Mouse (Mus musculus) forebrain, embryonic 15.5 days (tissue): ENCODE data around the gene 4930404N11Rik. TPM values are rescaled to one million over a fixed set of nuclear protein-coding genes. Genes with fewer than 3 reads are reported as not detected.

Source experiments
- ATAC-seq: fragments of 200-750 bp; cut with Nextera tagmentation; replicated peaks from 2 replicates; pipeline ENCODE4 v1.8.0; 2017; ENCODE audit warnings: mild to moderate bottlenecking, moderate TSS enrichment, moderate library complexity
- H3K27ac ChIP-seq: fragments of 300-500 bp; sonication (generic); replicated peaks from 2 replicates; pipeline ENCODE4 v1.5.1; 2015; ENCODE audit warnings: mild to moderate bottlenecking, inconsistent platforms
- H3K27me3 ChIP-seq: fragments of 300-500 bp; sonication (generic); 2 replicates; pipeline ENCODE4 v1.6.1; 2015; ENCODE audit warnings: inconsistent platforms
- H3K36me3 ChIP-seq: fragments of 300-500 bp; sonication (generic); 2 replicates; pipeline ENCODE4 v1.6.1; 2015; ENCODE audit warnings: mild to moderate bottlenecking, inconsistent platforms
- H3K4me1 ChIP-seq: fragments of 300-500 bp; sonication (generic); 2 replicates; pipeline ENCODE4 v1.6.1; 2015; ENCODE audit warnings: inconsistent platforms
- H3K4me2 ChIP-seq: fragments of 300-500 bp; sonication (generic); replicated peaks from 2 replicates; pipeline ENCODE4 v1.6.1; 2015; ENCODE audit warnings: mild to moderate bottlenecking, inconsistent platforms
- H3K4me3 ChIP-seq: fragments of 300-500 bp; sonication (generic); 2 replicates; pipeline ENCODE4 v1.5.1; 2015; ENCODE audit warnings: mild to moderate bottlenecking, inconsistent platforms
- H3K9ac ChIP-seq: fragments of 300-500 bp; sonication (generic); replicated peaks from 2 replicates; pipeline ENCODE4 v1.6.1; 2015; ENCODE audit warnings: mild to moderate bottlenecking, inconsistent platforms
- H3K9me3 ChIP-seq: fragments of 300-500 bp; sonication (generic); 2 replicates; pipeline ENCODE4 v1.6.1; 2016; ENCODE audit warnings: inconsistent platforms
- WGBS: fragments of 180-500 bp; shearing (Covaris S2); methylation state at CpG from one replicate; pipeline ENCODE4 v1.1.7; 2015; ENCODE audit warnings: mixed read lengths; 5-methylcytosine and 5-hydroxymethylcytosine counted together
- microRNA-seq: library from miRNA; unstranded; fragments of <30 nt; microRNA quantifications from one replicate; pipeline ENCODE4, GENCODE M21; 2016
- polyA plus RNA-seq: library from polyadenylated mRNA; unstranded; fragments of >200 nt; fragmentation: Nextera tagmentation; extraction: Ambion mirVana; gene quantifications from 2 replicates; pipeline ENCODE4 v1.2.1, GENCODE M21; 2015

Gene 4930404N11Rik
- polyA plus RNA-seq, 1 experiment from 2014 or later, result 0.73 TPM

- H3K36me3 ChIP-seq, result peaks cover 50% of the 10 kb centered on the region
Measured at GRCm38 (mm10) chr10:81319741-81320549, 45.7 kb downstream of the 4930404N11Rik start.

GRCm38 (mm10) chr10:81319330-81319699, 46.3 kb downstream of the 4930404N11Rik start:
- Histone ChIP-seq H3K9me3 (no peaks in the 10 kb centered on the region), H3K36me3 (peaks cover 50% of the 10 kb centered on the region), H3K4me2 (peak overlapping the region; percentile 80), H3K27ac (peak overlapping the region; percentile 94), H3K27me3 (no peaks in the 10 kb centered on the region), H3K4me3 (peak overlapping the region; percentile 72; the same call in 1 of the 2 replicates), H3K4me1 (peaks cover 28% of the 10 kb centered on the region), H3K9ac (peak overlapping the region; percentile 39)
- no peak for ATAC-seq
- 39% methylated on average over 8 of the region's 8 CpGs for WGBS

More at GRCm38 (mm10) chr10:81319741-81320549, 45.7 kb downstream of the 4930404N11Rik start:
- Histone ChIP-seq H3K4me1 (peaks cover 28% of the 10 kb centered on the region), H3K9me3 (no peaks in the 10 kb centered on the region), H3K27me3 (no peaks in the 10 kb centered on the region), H3K4me3 (peak overlapping the region; percentile 72), H3K9ac (peak overlapping the region; percentile 39), H3K4me2 (peak overlapping the region; percentile 80), H3K27ac (peak overlapping the region; percentile 94)
- 1% methylated on average over 38 of the region's 38 CpGs for WGBS
- peak; percentile 60 for ATAC-seq

GRCm38 (mm10) chr10:81318589-81319329, 46.9 kb downstream of the 4930404N11Rik start:
- H3K9me3 ChIP-seq, result no peaks in the 10 kb centered on the region
- no peak overlapping the region for H3K27ac ChIP-seq
- ATAC-seq, result no peak
- peaks cover 50% of the 10 kb centered on the region for H3K36me3 ChIP-seq
- no peak overlapping the region for H3K4me3 ChIP-seq
- H3K27me3 ChIP-seq, result no peaks in the 10 kb centered on the region
- 91% methylated on average over 13 of the region's 13 CpGs for WGBS
- peaks cover 28% of the 10 kb centered on the region for H3K4me1 ChIP-seq
- H3K4me2 ChIP-seq, result no peak overlapping the region
- H3K9ac ChIP-seq, result peak overlapping the region; percentile 39; the same call in 1 of the 2 replicates

GRCm38 (mm10) chr10:81317273-81317672, 48.3 kb downstream of the 4930404N11Rik start:
- H3K9ac ChIP-seq, result no peak overlapping the region
- H3K36me3 ChIP-seq, result peaks cover 50% of the 10 kb centered on the region

GRCm38 (mm10) chr10:81316338-81317060, 49.1 kb downstream of the 4930404N11Rik start:
- Histone ChIP-seq H3K4me1 (peaks cover 17% of the 10 kb centered on the region), H3K4me3 (no peak overlapping the region), H3K27ac (no peak overlapping the region), H3K9me3 (no peaks in the 10 kb centered on the region), H3K27me3 (no peaks in the 10 kb centered on the region), H3K4me2 (no peak overlapping the region), H3K9ac (no peak overlapping the region), H3K36me3 (peaks cover 58% of the 10 kb centered on the region)
- WGBS, result 48% methylated on average over 16 of the region's 16 CpGs
- ATAC-seq, result no peak

More at GRCm38 (mm10) chr10:81317273-81317672, 48.3 kb downstream of the 4930404N11Rik start:
- Histone ChIP-seq H3K27ac (no peak overlapping the region), H3K27me3 (no peaks in the 10 kb centered on the region), H3K4me3 (no peak overlapping the region), H3K4me1 (peaks cover 25% of the 10 kb centered on the region), H3K9me3 (no peaks in the 10 kb centered on the region), H3K4me2 (no peak overlapping the region)
- WGBS, result 10% methylated on average over 19 of the region's 20 CpGs
- no peak for ATAC-seq

GRCm38 (mm10) chr10:81315587-81315986, 50.0 kb downstream of the 4930404N11Rik start:
- no peak overlapping the region for H3K9ac ChIP-seq
- H3K27me3 ChIP-seq, result no peaks in the 10 kb centered on the region
- H3K4me3 ChIP-seq, result no peak overlapping the region
- peaks cover 16% of the 10 kb centered on the region for H3K4me1 ChIP-seq
- no peak overlapping the region for H3K4me2 ChIP-seq
- H3K27ac ChIP-seq, result no peak overlapping the region
- 95% methylated on average over 16 of the region's 16 CpGs for WGBS
- no peak for ATAC-seq
- no peaks in the 10 kb centered on the region for H3K9me3 ChIP-seq
- H3K36me3 ChIP-seq, result peaks cover 67% of the 10 kb centered on the region

- H3K27ac ChIP-seq, result no peak overlapping the region
- no peaks in the 10 kb centered on the region for H3K9me3 ChIP-seq
- no peak overlapping the region for H3K4me2 ChIP-seq
- no peak overlapping the region for H3K9ac ChIP-seq
- no peak for ATAC-seq
- no peaks in the 10 kb centered on the region for H3K27me3 ChIP-seq
- H3K4me3 ChIP-seq, result no peak overlapping the region
- WGBS, result 78% methylated on average over 7 of the region's 7 CpGs
- H3K4me1 ChIP-seq, result peaks cover 8% of the 10 kb centered on the region
- H3K36me3 ChIP-seq, result peaks cover 79% of the 10 kb centered on the region
Measured at GRCm38 (mm10) chr10:81314201-81314600, 51.4 kb downstream of the 4930404N11Rik start.

GRCm38 (mm10) chr10:81313581-81313980, 52.0 kb downstream of the 4930404N11Rik start:
- no peak overlapping the region for H3K4me2 ChIP-seq
- H3K27ac ChIP-seq, result no peak overlapping the region
- peaks cover 5% of the 10 kb centered on the region; the same call in 1 of the 2 replicates for H3K4me1 ChIP-seq
- no peaks in the 10 kb centered on the region for H3K9me3 ChIP-seq
- H3K9ac ChIP-seq, result no peak overlapping the region
- no peaks in the 10 kb centered on the region for H3K27me3 ChIP-seq
- WGBS, result 90% methylated on average over 13 of the region's 13 CpGs
- H3K4me3 ChIP-seq, result no peak overlapping the region
- H3K36me3 ChIP-seq, result peaks cover 85% of the 10 kb centered on the region
- ATAC-seq, result no peak

Small RNA genes lying within 50 kb of the gene (microRNA-seq; reads per million reads assigned to microRNA genes)
- not detected for gene Mir6913

Other genes with a start within 250 kb of the 4930404N11Rik start
- gene Zbtb7a, start 230.6 kb downstream of the 4930404N11Rik start, polyA plus RNA-seq, result 12.1 and 15.1 TPM in 2 replicates
- 54.9 and 57.8 TPM in 2 replicates for gene Pias4, start 197.9 kb downstream of the 4930404N11Rik start, polyA plus RNA-seq
- gene Eef2, start 189.2 kb downstream of the 4930404N11Rik start, polyA plus RNA-seq, result 633 and 637 TPM in 2 replicates
- gene Dapk3, start 182.8 kb downstream of the 4930404N11Rik start, polyA plus RNA-seq, result 56.8 and 61.3 TPM in 2 replicates
- gene 4930442H23Rik, start 182.0 kb downstream of the 4930404N11Rik start, polyA plus RNA-seq, result 0.14 and 0.19 TPM in 2 replicates
- gene Nmrk2, start 163.8 kb downstream of the 4930404N11Rik start, polyA plus RNA-seq, result 0.11 TPM in 1 of 2 replicates, not detected in the other
- 72.6 and 75.3 TPM in 2 replicates for gene Atcay, start 135.0 kb downstream of the 4930404N11Rik start, polyA plus RNA-seq
- 19.5 and 21.2 TPM in 2 replicates for gene Zfr2, start 132.7 kb downstream of the 4930404N11Rik start, polyA plus RNA-seq
- 22.4 TPM in 2 replicates for gene Matk, start 112.9 kb downstream of the 4930404N11Rik start, polyA plus RNA-seq
- 97.3 and 104 TPM in 2 replicates for gene Mrpl54, start 98.9 kb downstream of the 4930404N11Rik start, polyA plus RNA-seq
- 33.5 and 37.5 TPM in 2 replicates for gene Apba3, start 98.9 kb downstream of the 4930404N11Rik start, polyA plus RNA-seq
- gene Tjp3, start 74.2 kb downstream of the 4930404N11Rik start, polyA plus RNA-seq, result 8.5 and 9.0 TPM in 2 replicates
- gene Pip5k1c, start 72.9 kb downstream of the 4930404N11Rik start, polyA plus RNA-seq, result 123 and 127 TPM in 2 replicates
- gene Cactin, start 44.7 kb downstream of the 4930404N11Rik start, polyA plus RNA-seq, result 40.7 and 42.4 TPM in 2 replicates
- gene Tbxa2r, start 37.1 kb downstream of the 4930404N11Rik start, polyA plus RNA-seq, result 3.1 and 4.3 TPM in 2 replicates
- not detected in 2 replicates for gene Gipc3, start 22.6 kb downstream of the 4930404N11Rik start, polyA plus RNA-seq
- 41.4 and 43.3 TPM in 2 replicates for gene Hmg20b, start 15.3 kb downstream of the 4930404N11Rik start, polyA plus RNA-seq
- 11.2 and 11.9 TPM in 2 replicates for gene Mfsd12, start 8.3 kb downstream of the 4930404N11Rik start, polyA plus RNA-seq
- gene Fzr1, start 12.7 kb upstream of the 4930404N11Rik start, polyA plus RNA-seq, result 133 and 135 TPM in 2 replicates
- gene Dohh, start 18.6 kb upstream of the 4930404N11Rik start, polyA plus RNA-seq, result 88.2 and 89.0 TPM in 2 replicates
- 5.4 and 6.6 TPM in 2 replicates for gene Gm48551, start 18.6 kb upstream of the 4930404N11Rik start, polyA plus RNA-seq
- 2.9 and 3.1 TPM in 2 replicates for gene Gm48552, start 23.2 kb upstream of the 4930404N11Rik start, polyA plus RNA-seq
- gene Smim24, start 27.2 kb upstream of the 4930404N11Rik start, polyA plus RNA-seq, result 1.2 and 1.8 TPM in 2 replicates
- 24.2 and 29.4 TPM in 2 replicates for gene Nfic, start 89.8 kb upstream of the 4930404N11Rik start, polyA plus RNA-seq
- gene Celf5, start 116.9 kb upstream of the 4930404N11Rik start, polyA plus RNA-seq, result 76.1 and 78.5 TPM in 2 replicates
- gene Ncln, start 130.6 kb upstream of the 4930404N11Rik start, polyA plus RNA-seq, result 60.3 and 65.0 TPM in 2 replicates
- gene S1pr4, start 134.3 kb upstream of the 4930404N11Rik start, polyA plus RNA-seq, result 0.69 and 0.73 TPM in 2 replicates
- gene Gna15, start 158.4 kb upstream of the 4930404N11Rik start, polyA plus RNA-seq, result 0.57 and 0.84 TPM in 2 replicates
- gene Gna11, start 179.4 kb upstream of the 4930404N11Rik start, polyA plus RNA-seq, result 99.8 and 103 TPM in 2 replicates
- 665 and 705 TPM in 2 replicates for gene Aes, start 193.7 kb upstream of the 4930404N11Rik start, polyA plus RNA-seq
- 27.3 and 28.0 TPM in 2 replicates for gene Tle2, start 208.7 kb upstream of the 4930404N11Rik start, polyA plus RNA-seq
- gene Tle6, start 235.3 kb upstream of the 4930404N11Rik start, polyA plus RNA-seq, result 3.0 and 4.2 TPM in 2 replicates
- 3.0 and 3.1 TPM in 2 replicates for gene BC025920, start 240.5 kb upstream of the 4930404N11Rik start, polyA plus RNA-seq